Mouse (Mus musculus): ENCODE data around the gene Phf13.
"Not testable (repeated sequence)": the region's sequence is repeated elsewhere in the genome, so short reads cannot be mapped to it uniquely, and the experiment has no call there.

The Phf13 gene

GRCm38 (mm10) chr4:151996173-151996950, at the start of gene Phf13:
Gene Phf13 (minus strand): TSS chr4:151996258.
- DNase-seq = peak; percentile 99

GRCm38 (mm10) chr4:152044609-152045008, 48.6 kb upstream of the Phf13 start:
- peak; percentile 51 to 55 for DNase-seq

- DNase-seq = no peak
These were observed 47.1 kb upstream of the Phf13 start for GRCm38 (mm10) chr4:152043171-152043570.

DNA sequence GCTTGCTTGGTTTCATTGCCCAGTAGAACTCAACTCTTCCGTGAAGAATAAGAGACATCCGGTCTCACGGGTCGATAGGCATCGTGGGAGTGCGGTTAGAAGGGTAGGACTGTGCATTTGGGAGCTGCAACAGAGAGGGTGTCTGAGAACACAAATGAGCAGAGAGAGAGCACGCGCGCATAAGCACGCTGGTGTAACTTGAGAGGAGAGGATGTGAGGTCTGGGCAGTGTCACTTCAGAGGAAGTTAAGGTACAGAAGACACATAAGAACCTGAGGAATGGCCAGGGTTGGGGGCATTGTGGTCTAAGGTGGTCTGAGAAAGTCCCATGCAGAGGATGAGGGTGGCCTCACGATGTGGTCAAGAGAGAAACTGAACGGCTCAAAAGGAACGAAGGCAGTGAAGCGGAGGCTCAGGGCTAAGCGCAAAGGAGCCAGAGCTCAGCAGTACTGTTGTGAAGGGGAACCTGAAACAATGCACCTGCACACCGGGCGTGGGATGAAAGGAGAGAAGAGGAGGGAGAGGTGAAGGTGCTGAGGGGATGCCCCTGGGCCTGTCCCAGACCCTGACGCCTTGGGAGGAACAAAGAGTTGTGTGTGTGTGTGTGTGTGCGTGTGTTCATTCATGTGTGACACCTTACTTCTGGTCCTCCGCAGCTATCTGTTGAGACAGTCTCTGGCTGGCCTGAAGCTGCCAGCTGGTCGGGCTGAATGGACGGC, 46.0 kb upstream of the Phf13 start:
- no peak for DNase-seq

- DNase-seq = no peak
These were observed 43.8 kb upstream of the Phf13 start for GRCm38 (mm10) chr4:152039831-152040310.

- peak; percentile 88 to 92 for DNase-seq
These were observed 43.1 kb upstream of the Phf13 start, which contains the start of gene Nol9 for GRCm38 (mm10) chr4:152038985-152039830. Gene Nol9 (plus strand): TSS chr4:152039321.

DNA sequence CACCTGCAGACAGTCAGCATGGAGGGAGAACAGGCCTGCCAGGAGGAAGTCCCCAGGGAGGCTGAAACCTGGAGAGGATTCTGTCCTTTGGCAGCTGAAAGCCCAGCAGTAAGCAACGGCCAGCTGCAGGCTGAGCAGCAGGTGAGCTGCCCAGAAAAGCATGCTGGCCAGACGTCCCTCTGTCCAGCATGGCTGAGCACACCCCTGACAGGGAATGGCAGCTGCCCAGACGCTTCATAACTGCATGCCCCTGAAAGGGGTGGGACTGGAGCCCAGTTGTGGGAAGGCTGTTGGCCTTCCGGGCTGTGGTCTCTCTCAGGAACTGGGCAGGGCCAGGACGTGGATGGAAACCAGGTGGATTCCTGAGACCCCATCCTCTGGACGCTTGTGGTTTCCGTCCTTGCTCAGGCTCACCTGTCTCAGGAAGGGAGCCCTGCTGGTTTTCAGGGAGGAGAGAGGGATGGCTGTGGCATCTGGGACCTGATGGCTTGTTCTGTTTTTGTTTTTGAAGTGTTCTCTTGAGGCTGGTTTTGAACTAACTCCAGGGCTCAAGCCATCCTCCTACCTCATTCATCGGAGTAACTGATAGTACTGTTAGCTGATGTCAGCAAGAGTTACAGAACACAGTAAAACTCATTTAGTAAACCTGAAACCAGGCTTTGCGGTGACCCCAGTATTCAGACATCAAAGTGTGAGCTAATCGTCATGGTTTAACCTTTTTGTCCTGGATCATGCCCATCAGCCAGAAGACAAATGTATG, 42.3 kb upstream of the Phf13 start, which contains the start of gene Tas1r1:
Tas1r1 (minus strand) TSS at position 344 of the 760 bp plus-strand sequence.
- DNase-seq = no peak

- not testable (repeated sequence) for DNase-seq
These were observed 40.4 kb upstream of the Phf13 start for GRCm38 (mm10) chr4:152036464-152036863.

DNA sequence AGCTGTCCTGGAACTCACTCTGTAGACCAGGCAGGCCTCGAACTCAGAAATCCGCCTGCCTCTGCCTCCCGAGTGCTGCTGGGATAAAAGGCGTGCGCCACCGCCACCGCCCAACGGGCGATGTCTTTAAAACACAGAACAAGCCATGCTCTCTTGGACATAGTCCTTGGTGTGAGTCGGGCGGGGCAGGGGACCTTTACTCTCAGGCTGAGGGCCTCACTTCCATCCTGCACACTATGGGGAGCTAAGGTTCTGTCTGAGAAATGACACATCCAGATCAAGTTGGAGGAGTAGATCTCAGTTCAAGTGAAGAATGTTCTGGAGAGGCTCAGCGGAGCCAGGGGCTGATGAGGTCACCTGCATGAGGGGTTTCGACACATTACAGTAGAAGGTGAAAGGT, 36.9 kb upstream of the Phf13 start:
- no peak for DNase-seq

- no peak for DNase-seq
These were observed 33.9 kb upstream of the Phf13 start for GRCm38 (mm10) chr4:152029997-152030396.

DNA sequence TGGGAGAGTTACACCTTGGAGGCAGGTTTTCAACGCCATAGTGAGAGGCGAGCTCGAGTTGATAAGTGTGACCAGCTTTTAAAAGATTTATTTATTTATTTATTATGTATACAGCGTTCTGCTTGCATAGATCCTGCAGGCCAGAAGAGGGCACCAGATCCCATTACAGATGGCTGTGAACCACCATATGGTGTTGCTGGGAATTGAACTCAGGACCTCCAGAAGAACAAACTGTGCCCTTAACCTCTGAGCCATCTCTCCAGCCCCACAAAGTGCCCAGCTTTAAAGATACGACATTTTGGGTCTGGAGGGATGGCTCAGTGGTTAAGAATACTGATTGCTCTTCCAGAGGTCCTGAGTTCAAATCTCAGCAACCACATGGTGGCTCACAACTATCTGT, 33.0 kb upstream of the Phf13 start:
- DNase-seq = no peak

- DNase-seq = no peak
These were observed 32.4 kb upstream of the Phf13 start for GRCm38 (mm10) chr4:152028456-152028855.

GRCm38 (mm10) chr4:152027524-152027923, 31.5 kb upstream of the Phf13 start, which contains the start of gene Zbtb48:
Gene Zbtb48 (minus strand): TSS chr4:152027671.
- peak; percentile 98 for DNase-seq

- no peak for DNase-seq
These were observed 30.9 kb upstream of the Phf13 start for GRCm38 (mm10) chr4:152026751-152027508.

- no peak for DNase-seq
These were observed 28.5 kb upstream of the Phf13 start for GRCm38 (mm10) chr4:152024525-152024924.

DNA sequence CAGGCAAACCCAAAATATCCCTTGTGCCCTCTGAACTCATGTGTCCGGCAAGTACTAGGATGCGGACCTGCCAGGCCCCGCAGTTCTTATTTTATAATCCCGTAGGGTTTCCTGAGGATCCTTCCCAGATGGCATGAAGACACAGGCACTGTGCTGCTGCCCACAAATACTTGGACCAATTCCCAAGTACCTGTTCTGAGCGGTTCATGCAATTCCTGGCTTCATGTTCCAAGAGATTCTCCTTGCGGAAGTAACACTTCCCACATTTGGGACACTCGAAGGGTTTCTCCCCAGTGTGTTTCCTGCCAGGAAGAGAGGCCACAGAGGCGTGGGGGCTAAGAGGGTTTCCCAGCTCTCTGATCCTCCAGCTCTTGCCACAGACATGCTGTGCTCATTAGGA, 26.4 kb upstream of the Phf13 start:
- no peak for DNase-seq

DNA sequence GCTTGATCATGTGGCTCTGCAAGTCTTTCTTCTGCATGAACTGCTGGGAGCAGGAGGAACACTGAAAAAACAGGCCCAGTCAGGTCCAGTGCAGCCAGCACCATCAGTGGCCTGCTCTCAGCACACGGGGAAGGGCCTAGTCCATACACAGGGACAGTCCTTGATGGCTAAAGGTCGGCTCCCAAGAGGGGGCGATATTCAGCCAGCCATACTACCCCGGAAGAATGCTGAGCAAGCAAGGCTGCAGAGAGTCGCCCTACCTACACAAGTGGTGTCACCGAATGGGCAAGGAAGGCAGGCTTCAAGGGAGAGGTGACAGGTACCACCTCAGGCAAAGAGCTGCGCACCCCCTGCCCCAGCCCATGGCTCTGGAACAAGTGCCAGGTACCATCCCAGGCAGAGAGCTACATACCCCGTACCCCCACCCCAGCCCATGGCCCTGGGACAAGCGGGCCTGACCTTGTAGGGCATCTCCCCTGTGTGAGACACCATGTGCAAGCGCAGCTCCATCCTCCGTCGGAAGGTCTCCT, 25.6 kb upstream of the Phf13 start:
- no peak for DNase-seq

DNA sequence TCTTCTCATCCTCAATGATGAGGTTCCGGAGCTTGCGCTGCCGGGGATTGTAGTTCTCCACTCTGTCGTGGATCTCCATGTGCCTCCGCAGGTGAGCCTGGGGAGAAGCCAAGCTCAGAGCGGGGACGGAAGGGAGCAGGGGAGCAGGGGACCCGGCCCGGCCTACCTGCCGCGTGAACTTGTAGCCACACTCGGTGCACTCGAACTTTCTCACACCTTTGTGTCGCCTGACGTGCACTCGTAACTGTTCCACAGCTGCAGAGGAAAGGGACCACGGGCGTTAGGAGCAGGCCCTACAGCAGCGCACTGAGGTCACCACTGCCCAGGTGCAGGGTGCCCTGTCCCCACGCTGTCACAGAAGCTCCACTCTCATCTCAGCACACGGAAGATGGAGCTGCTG, 24.0 kb upstream of the Phf13 start:
- DNase-seq = no peak

GRCm38 (mm10) chr4:152019073-152019472, 23.0 kb upstream of the Phf13 start:
- DNase-seq = no peak

- peak; percentile 75 to 81 for DNase-seq
These were observed 17.2 kb upstream of the Phf13 start for GRCm38 (mm10) chr4:152013036-152013813.

All from kidney, adult 8-10 months (tissue).